Mouse (Mus musculus): ENCODE measurements at regions not wholly inside any gene's neighbourhood (a gene's known extent, or its start where the extent isn't known, plus 50 kb on each side); places are given as distances from the start of the nearest gene placed in this dataset.
"Not testable (repeated sequence)": the region's sequence is repeated elsewhere in the genome, so short reads cannot be mapped to it uniquely, and the experiment has no call there.

DNA sequence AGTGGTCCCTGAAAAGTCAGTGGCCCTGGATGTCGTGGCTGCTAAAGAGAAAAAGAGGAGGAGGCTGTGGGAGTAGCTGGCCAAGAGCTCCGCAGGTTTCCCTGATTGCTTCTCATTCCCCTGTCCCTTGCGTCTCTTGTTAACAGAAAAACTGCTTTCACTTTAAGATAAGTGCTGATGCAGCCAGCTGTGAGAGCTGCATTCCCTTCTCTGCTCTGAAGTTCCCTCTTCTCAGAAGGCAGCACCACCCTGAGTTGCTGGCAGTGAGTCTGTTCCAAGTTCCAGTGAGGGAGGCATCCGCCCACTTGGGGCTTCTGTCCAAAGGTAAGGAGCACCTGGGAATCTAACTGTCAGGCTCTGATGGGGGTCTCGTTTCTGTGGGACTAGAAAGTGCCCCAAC lies 63.5 kb downstream of the Olfr693 start:
- WGBS (ENCODE audit: insufficient replicate concordance): 36% methylated on average over 5 of the region's 5 CpGs
- not testable (repeated sequence) for H3K27ac ChIP-seq (ENCODE audit: low read length); H3K9me3 ChIP-seq (replicated peaks; ENCODE audit: control insufficient read depth, low read length); H3K9ac ChIP-seq (ENCODE audit: low read depth, low read length); H3K27me3 ChIP-seq (ENCODE audit: control insufficient read depth, insufficient read depth, low read depth, low read length); H3K36me3 ChIP-seq (ENCODE audit: control insufficient read depth, insufficient read depth); H3K4me3 ChIP-seq (ENCODE audit: low read depth, low read length); H3K4me2 ChIP-seq (ENCODE audit: low read depth, low read length); H3K4me1 ChIP-seq (ENCODE audit: control insufficient read depth, low read depth, low read length); ATAC-seq (ENCODE audit: low read depth)

DNA sequence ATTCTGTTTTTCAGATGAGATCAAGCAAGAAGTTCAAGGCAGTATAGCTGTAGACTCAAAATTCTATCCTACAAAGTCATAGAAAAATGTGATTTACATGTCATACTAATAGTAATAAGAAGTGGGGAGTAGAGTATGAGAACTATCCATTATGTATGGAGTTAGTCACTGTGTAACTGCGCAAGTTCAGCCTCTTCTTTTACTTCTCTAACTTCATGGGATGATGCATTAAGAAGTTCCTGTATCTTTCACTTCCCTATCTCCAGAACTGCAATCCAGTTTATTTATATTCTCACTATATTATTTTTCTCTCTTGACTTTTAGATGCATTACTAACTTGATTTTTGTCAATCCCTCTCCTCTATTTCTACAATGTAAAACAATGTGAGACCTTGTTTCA lies 67.7 kb downstream of the Olfr693 start:
- Histone ChIP-seq H3K36me3 (ENCODE audit: control insufficient read depth, insufficient read depth) (no peaks in the 10 kb centered on the region), H3K4me1 (ENCODE audit: control insufficient read depth, low read depth, low read length) (no peaks in the 10 kb centered on the region), H3K27ac (ENCODE audit: low read length) (no peak overlapping the region), H3K9ac (ENCODE audit: low read depth, low read length) (no peak overlapping the region), H3K4me3 (ENCODE audit: low read depth, low read length) (no peak overlapping the region), H3K27me3 (ENCODE audit: control insufficient read depth, insufficient read depth, low read depth, low read length) (no peaks in the 10 kb centered on the region), H3K9me3 (replicated peaks; ENCODE audit: control insufficient read depth, low read length) (no peaks in the 10 kb centered on the region), H3K4me2 (ENCODE audit: low read depth, low read length) (no peak overlapping the region)
- ATAC-seq (ENCODE audit: low read depth): no peak
- 85% methylated on average over 1 of the region's 1 CpGs for WGBS (ENCODE audit: insufficient replicate concordance)

DNA sequence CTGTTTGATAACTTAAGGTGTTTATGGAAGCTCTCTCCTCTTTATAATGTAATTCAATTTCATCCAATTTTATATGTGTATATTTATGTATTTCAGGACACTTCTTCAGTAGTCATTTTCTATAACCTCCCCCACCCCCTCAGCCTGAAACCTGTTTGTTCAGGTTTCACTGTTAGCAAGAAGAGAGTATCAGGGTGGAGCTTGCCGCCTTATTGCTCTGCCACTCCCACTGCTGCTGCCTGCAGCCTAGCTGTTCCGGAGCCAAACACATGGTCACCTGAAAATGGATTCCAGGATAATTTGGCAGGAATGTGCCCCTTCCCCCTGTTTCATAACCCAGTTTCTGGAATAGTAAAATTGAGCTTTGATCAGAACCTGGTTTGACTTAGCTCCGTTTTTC lies 100.0 kb downstream of the Olfr693 start:
- Histone ChIP-seq H3K4me1 (ENCODE audit: control insufficient read depth, low read depth, low read length) (no peaks in the 10 kb centered on the region), H3K9ac (ENCODE audit: low read depth, low read length) (no peak overlapping the region), H3K4me2 (ENCODE audit: low read depth, low read length) (no peak overlapping the region), H3K27me3 (ENCODE audit: control insufficient read depth, insufficient read depth, low read depth, low read length) (no peaks in the 10 kb centered on the region), H3K4me3 (ENCODE audit: low read depth, low read length) (no peak overlapping the region), H3K9me3 (replicated peaks; ENCODE audit: control insufficient read depth, low read length) (no peaks in the 10 kb centered on the region), H3K27ac (ENCODE audit: low read length) (no peak overlapping the region), H3K36me3 (ENCODE audit: control insufficient read depth, insufficient read depth) (no peaks in the 10 kb centered on the region)
- WGBS (ENCODE audit: insufficient replicate concordance): 70% methylated on average over 3 of the region's 3 CpGs
- no peak for ATAC-seq (ENCODE audit: low read depth)

DNA sequence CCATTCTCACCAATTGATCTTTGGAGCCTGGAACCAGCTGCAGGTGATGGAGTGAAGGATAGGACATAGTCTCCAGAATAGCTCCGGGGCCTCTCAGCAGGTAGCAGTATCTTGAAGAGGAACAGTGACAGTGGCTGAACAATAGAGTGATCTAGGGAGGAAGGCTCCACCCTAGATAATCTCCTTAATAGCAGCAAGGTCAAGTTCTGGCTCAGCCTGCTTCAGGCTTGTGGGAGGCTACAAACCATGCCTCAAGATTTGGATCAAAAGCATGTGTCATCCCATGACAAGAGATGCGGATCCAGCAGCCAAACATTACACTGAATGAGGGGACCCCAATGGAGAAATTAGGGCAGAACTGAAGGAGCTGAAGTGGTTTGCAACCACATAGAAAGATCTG lies 112.1 kb downstream of the Olfr693 start:
- not testable (repeated sequence) for H3K27ac ChIP-seq (ENCODE audit: low read length); H3K4me1 ChIP-seq (ENCODE audit: control insufficient read depth, low read depth, low read length); H3K4me2 ChIP-seq (ENCODE audit: low read depth, low read length); H3K36me3 ChIP-seq (ENCODE audit: control insufficient read depth, insufficient read depth); H3K9me3 ChIP-seq (replicated peaks; ENCODE audit: control insufficient read depth, low read length); ATAC-seq (ENCODE audit: low read depth); H3K9ac ChIP-seq (ENCODE audit: low read depth, low read length); H3K4me3 ChIP-seq (ENCODE audit: low read depth, low read length); H3K27me3 ChIP-seq (ENCODE audit: control insufficient read depth, insufficient read depth, low read depth, low read length)
- WGBS (ENCODE audit: insufficient replicate concordance): 56% methylated on average over 2 of the region's 2 CpGs

DNA sequence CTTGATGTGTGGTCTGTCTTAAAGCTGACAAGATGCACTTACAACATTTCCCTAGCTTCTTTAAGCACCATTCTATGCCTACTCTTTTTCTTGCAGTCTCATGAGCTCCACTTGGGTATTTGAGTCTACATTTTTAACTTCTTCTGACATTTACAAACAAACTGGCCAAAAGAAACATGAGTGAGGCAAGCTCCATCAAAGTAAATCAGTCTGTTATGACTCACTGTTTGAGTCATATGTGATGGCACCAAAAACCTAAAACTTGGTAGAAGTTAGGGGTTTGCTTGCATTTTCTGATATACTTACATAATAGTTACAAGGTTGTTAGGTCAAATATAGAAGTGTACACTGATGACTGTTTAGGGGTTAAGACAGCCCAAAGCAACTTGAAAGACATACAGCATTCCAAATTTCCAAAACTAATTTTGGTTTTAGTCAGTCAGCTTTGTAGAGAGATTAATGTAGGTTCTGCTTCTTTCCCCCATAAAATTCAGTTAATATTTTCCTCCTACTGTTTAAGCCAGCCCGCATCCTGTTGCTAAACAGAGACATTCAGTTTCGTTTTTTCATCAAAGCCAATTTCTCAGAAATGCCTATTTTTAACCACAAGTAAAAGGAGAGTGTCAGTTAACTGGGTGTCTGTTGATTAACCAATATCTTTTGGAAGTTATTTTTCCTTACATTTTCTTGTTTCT lies 129.4 kb downstream of the Olfr693 start:
- no peak for ATAC-seq (ENCODE audit: low read depth)
- WGBS (ENCODE audit: insufficient replicate concordance): 10% methylated on average over 2 of the region's 2 CpGs
- Histone ChIP-seq H3K9ac (ENCODE audit: low read depth, low read length) (no peak overlapping the region), H3K4me2 (ENCODE audit: low read depth, low read length) (no peak overlapping the region), H3K4me3 (ENCODE audit: low read depth, low read length) (no peak overlapping the region), H3K4me1 (ENCODE audit: control insufficient read depth, low read depth, low read length) (no peaks in the 10 kb centered on the region), H3K27me3 (ENCODE audit: control insufficient read depth, insufficient read depth, low read depth, low read length) (no peaks in the 10 kb centered on the region), H3K36me3 (ENCODE audit: control insufficient read depth, insufficient read depth) (no peaks in the 10 kb centered on the region), H3K9me3 (replicated peaks; ENCODE audit: control insufficient read depth, low read length) (no peaks in the 10 kb centered on the region), H3K27ac (ENCODE audit: low read length) (no peak overlapping the region)

DNA sequence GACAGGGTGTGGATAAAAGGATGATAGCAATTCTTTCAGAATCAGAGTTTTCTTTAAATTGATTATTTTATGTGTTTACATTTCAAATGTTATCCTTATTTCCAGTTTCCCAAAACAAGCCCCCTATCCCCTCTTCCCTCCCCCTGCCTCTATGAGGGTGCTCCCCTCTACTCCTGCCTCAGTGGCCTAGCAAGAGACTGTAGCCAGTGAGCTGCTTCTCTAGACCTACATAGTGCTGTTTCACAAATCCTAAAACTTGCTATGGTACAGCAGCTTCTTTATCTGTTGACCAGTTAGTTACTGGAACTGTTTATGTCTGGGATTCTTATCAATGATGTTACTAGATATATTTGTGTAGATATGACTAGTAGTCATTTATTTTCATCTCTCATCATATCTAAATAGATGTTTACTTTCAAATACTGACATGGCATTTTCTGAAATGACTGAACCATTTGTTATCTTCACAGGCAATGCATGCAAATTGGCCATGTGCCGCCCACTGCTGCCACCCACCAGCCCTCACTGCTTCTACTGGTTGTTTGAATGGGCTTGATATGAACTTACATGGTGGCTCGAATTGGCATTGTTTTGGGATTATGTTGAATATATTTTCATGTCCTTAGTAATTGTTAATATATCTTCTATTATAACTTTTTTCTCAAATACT lies 150.8 kb downstream of the Olfr693 start:
- not testable (repeated sequence) for H3K9me3 ChIP-seq (replicated peaks; ENCODE audit: control insufficient read depth, low read length); H3K27ac ChIP-seq (ENCODE audit: low read length); H3K4me3 ChIP-seq (ENCODE audit: low read depth, low read length); H3K4me1 ChIP-seq (ENCODE audit: control insufficient read depth, low read depth, low read length); H3K27me3 ChIP-seq (ENCODE audit: control insufficient read depth, insufficient read depth, low read depth, low read length); H3K4me2 ChIP-seq (ENCODE audit: low read depth, low read length); H3K36me3 ChIP-seq (ENCODE audit: control insufficient read depth, insufficient read depth); H3K9ac ChIP-seq (ENCODE audit: low read depth, low read length)
- 0 out of 2 replicates have a peak, but pooled peaks have one; percentile 37 for ATAC-seq (ENCODE audit: low read depth)
- 13% methylated on average over 2 of the region's 2 CpGs for WGBS (ENCODE audit: insufficient replicate concordance)

DNA sequence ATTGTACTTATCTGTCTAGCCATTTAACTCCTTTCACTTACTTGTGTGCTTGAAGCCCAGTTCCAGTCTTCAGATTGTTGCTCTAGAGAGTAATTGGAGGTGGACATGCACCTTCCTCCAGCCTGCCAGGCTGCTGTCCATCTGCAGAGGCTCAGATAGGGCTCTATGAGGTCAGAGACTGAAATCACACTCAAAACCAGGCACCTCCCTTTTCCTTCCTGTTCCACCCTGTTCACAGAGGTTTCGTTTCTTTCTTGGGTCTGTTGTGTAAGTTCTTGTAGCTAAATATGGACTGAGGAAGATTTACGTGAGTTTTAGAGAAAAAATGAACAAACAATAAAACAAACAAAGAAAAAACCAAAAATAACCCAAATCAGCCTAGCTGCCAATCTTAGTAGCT lies 151.4 kb downstream of the Olfr693 start:
- not testable (repeated sequence) for H3K27ac ChIP-seq (ENCODE audit: low read length); H3K9me3 ChIP-seq (replicated peaks; ENCODE audit: control insufficient read depth, low read length); H3K4me1 ChIP-seq (ENCODE audit: control insufficient read depth, low read depth, low read length); H3K36me3 ChIP-seq (ENCODE audit: control insufficient read depth, insufficient read depth); H3K27me3 ChIP-seq (ENCODE audit: control insufficient read depth, insufficient read depth, low read depth, low read length); H3K4me2 ChIP-seq (ENCODE audit: low read depth, low read length); H3K9ac ChIP-seq (ENCODE audit: low read depth, low read length); H3K4me3 ChIP-seq (ENCODE audit: low read depth, low read length)
- 7% methylated on average over 2 of the region's 2 CpGs for WGBS (ENCODE audit: insufficient replicate concordance)
- ATAC-seq (ENCODE audit: low read depth): peak; percentile 68

DNA sequence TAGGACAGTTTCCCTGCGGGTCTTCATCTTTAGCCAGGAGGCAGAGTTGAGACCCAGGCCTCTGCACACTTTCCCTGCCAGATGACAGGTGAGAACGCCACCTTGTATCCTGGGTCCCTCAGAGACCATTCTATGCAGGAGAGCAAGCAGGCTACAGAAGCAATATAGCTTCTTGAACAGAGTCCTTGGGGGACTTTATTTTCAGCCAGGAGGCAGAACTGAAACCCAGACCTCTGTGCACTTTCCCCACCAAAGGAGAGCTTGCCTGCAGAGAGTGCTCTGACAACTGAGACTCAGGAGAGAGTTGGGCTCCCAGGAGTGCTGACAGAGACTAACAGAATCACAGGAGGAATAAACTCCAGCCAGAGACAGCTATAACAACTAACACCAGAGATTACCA lies 185.5 kb downstream of the Olfr693 start:
- H3K4me1 ChIP-seq (ENCODE audit: control insufficient read depth, low read depth, low read length): no peaks in the 10 kb centered on the region
- H3K27me3 ChIP-seq (ENCODE audit: control insufficient read depth, insufficient read depth, low read depth, low read length): no peaks in the 10 kb centered on the region
- H3K4me2 ChIP-seq (ENCODE audit: low read depth, low read length): no peak overlapping the region
- no peak overlapping the region for H3K9ac ChIP-seq (ENCODE audit: low read depth, low read length)
- ATAC-seq (ENCODE audit: low read depth): no peak
- H3K4me3 ChIP-seq (ENCODE audit: low read depth, low read length): no peak overlapping the region
- WGBS (ENCODE audit: insufficient replicate concordance): 58% methylated on average over 2 of the region's 2 CpGs
- H3K27ac ChIP-seq (ENCODE audit: low read length): no peak overlapping the region
- no peaks in the 10 kb centered on the region for H3K36me3 ChIP-seq (ENCODE audit: control insufficient read depth, insufficient read depth)
- H3K9me3 ChIP-seq (replicated peaks; ENCODE audit: control insufficient read depth, low read length): no peaks in the 10 kb centered on the region

Data from liver, embryonic 16.5 days (tissue).